Mouse (Mus musculus) mouse trophoblast stem cell (cell line): ENCODE results near the gene Ptprd.

Source experiments
- in situ Hi-C, 2 experiments: fragments of 300-500 bp; cut with MseI, MboI; formaldehyde crosslinking; loops; 2 replicates in 1 of 2; 3 replicates in 1 of 2; pipeline ENCODE4 v1.15.1; 2025

The Ptprd gene

DNA sequence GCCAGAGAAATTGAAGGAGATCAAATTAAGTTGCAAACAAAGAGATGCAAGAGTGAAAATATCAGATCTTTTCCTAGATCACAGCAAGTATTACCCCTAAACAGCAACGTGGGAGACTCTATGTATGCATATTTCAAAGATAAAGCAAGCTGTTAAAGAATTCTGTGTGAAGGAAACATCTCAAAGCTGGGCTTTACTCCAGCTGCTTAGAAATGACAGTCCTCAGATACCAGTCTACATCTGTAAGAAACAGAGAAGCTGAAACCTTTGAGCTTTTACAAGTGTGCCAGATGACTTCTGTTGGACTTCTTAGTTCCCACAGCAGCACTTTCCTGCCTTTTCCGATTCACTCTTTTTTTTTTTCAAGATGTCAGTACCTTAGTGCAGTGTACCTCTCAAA lies 2249.9 kb downstream of the Ptprd start:
- in situ Hi-C loops: no loop called here

DNA sequence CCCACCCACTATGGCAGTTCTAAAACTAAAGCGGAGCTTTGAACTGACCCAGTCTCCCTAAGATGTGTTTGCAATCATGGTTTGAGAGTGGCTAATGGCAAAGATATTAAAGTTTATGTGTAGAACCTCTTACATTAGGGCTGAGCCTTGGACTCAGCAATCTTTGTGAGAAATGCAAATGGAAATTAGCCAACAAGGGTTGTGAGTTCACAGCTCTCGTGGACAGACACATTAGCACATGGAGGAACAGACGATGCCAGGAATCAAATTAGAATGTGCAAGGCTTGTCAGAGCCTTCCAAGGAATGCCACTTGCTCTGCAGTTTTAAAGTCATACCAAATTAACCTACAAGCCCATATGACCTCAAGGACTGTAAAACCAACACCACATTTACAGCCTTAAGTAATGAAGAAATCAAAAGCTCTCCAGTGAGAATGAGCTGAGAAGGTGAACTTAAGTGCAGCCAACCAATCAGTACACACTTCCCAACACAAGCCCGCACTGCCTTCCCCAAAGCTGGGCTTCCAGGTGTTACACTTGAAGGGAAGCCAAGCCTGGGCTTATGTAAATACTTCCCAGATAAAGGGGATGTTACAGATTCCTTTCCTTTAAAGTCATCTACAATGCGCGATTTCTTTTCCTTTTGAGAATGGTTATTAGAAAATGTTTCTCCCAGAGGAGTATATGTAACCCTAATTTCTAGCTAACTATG lies 2258.3 kb downstream of the Ptprd start:
- in situ Hi-C loops: no loop called here

DNA sequence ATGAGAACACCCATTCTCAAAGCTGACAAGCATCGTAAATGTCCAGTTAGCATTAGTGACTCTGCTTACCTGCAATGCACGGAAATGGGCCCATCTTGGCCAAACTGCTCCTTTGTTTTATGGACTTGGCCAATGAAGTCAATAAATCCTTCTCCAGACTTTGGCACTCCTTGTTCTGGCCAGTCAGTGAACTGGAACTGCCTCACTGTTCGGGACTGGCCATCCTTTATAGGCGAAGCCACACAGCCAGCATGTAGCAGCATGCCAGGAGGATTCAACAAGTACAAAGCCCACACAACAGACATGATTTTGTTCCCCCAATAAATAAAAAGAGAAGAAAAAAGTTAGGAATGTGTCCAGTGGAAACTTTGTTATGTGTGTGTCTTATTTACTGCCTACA lies 2261.2 kb downstream of the Ptprd start:
- in situ Hi-C loops: no loop called here

DNA sequence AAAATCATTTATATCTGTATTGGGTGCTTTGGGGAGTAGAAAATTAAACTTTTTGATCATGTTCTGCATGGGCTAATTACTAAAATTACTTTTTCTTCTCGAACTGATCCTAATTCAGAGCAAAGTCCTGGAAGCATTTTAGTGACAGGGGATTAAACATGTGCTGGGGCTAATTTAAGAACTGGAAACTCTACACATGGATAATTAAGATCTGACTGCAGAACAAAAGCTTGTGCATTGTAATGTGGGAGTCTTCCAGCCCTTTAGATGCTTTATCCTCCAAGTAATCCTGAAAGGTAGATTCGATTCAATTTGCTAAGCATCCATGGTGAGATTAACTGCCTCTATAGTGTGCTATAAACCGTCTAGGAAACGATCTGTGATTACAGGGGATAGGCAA lies 2316.9 kb downstream of the Ptprd start:
- in situ Hi-C loops: no loop called here
